Mouse (Mus musculus) limb, embryonic 13.5 days (tissue): ENCODE measurements around the gene Rad23b. TPM values are rescaled to one million over a fixed set of nuclear protein-coding genes. Genes with fewer than 3 reads are reported as not detected.
"Not testable (repeated sequence)": the region's sequence is repeated elsewhere in the genome, so short reads cannot be mapped to it uniquely, and the experiment has no call there.

Experiments used
- ATAC-seq: fragments of 200-750 bp; cut with Nextera tagmentation; 2 replicates; pipeline ENCODE4 v1.8.0; 2017; ENCODE audit warnings: low read depth, moderate number of reproducible peaks, moderate TSS enrichment; ENCODE audit not compliant: low FRiP score
- H3K27ac ChIP-seq: fragments of 300-500 bp; sonication (generic); 2 replicates; pipeline ENCODE4 v1.5.1; 2015; ENCODE audit warnings: inconsistent platforms, mild to moderate bottlenecking, moderate library complexity
- H3K27me3 ChIP-seq: fragments of 300-500 bp; sonication (generic); 2 replicates; pipeline ENCODE4 v1.6.1; 2015; ENCODE audit warnings: mild to moderate bottlenecking, inconsistent platforms
- H3K36me3 ChIP-seq: fragments of 300-500 bp; sonication (generic); 2 replicates; pipeline ENCODE4 v1.6.1; 2015; ENCODE audit warnings: inconsistent platforms, mild to moderate bottlenecking, moderate library complexity
- H3K4me1 ChIP-seq: fragments of 300-500 bp; sonication (generic); 2 replicates; pipeline ENCODE4 v1.6.1; 2015; ENCODE audit warnings: inconsistent platforms
- H3K4me2 ChIP-seq: fragments of 300-500 bp; sonication (generic); replicated peaks from 2 replicates; pipeline ENCODE4 v1.6.1; 2015; ENCODE audit warnings: inconsistent platforms, mild to moderate bottlenecking, moderate library complexity
- H3K4me3 ChIP-seq: fragments of 300-500 bp; sonication (generic); 2 replicates; pipeline ENCODE4 v1.5.1; 2015; ENCODE audit warnings: moderate library complexity, mild to moderate bottlenecking, inconsistent platforms
- H3K9ac ChIP-seq: fragments of 300-500 bp; sonication (generic); 2 replicates; pipeline ENCODE4 v1.6.1; 2015; ENCODE audit warnings: mild to moderate bottlenecking, inconsistent platforms
- H3K9me3 ChIP-seq: fragments of 300-500 bp; sonication (generic); 2 replicates; pipeline ENCODE4 v1.6.1; 2016; ENCODE audit warnings: inconsistent platforms
- WGBS: fragments of 180-500 bp; shearing (Covaris S2); methylation state at CpG from one replicate; pipeline ENCODE4 v1.1.7; 2015; 5-methylcytosine and 5-hydroxymethylcytosine counted together
- polyA plus RNA-seq: library from polyadenylated mRNA; unstranded; fragments of >200 nt; fragmentation: Nextera tagmentation; extraction: Ambion mirVana; gene quantifications from 2 replicates; pipeline ENCODE4 v1.2.1, GENCODE M21; 2015

The Rad23b gene
- polyA plus RNA-seq, result 79.1 and 90.8 TPM in 2 replicates

DNA sequence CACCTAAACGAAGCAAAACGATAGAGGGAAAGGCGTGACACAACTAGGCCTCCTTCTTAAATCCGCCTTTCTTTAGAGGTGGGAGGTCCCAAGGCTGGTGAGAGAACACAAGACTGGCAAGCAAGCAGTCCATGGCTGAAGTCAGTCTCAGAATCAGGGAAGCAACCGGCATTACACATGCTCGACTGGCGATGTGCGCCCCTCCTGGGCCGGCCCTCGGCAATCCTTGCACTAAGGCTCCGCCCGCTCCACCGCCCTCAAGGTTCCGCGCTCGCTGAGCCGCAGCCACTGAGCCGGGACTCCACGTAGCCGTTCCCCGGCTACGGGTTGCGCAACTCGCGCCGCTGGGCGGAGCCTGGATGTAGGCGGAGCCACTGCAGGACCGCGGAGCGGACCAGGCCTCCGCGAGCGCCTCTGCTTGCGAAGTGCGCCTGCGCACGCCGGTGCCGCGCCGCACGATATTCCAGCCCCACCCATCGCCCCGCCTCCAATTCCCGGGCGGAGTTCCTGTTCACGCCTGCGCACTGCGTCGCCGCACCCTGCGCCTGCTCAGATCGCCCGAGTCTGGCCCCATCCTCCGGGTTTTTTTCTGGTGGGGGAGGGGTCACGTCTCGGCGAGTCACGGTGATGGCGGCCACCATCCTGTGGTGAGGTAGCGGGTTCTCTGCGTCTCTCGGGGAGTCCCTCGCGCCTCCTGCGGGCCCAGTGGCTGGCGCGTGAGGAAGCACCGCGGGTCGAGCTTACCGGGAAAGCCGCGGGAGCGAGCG, at the start of gene Rad23b:
Gene Rad23b (plus strand): TSS at position 592 of the 767 bp plus-strand sequence.
- Histone ChIP-seq H3K27ac (peak within 1 kb of the TSS; percentile 90), H3K4me3 (peak within 1 kb of the TSS; percentile 99), H3K9me3 (no peaks in the 10 kb centered on the region), H3K4me1 (peaks cover 23% of the 10 kb centered on the region), H3K36me3 (no peaks in the 10 kb centered on the region), H3K27me3 (no peaks in the 10 kb centered on the region), H3K9ac (peak within 1 kb of the TSS; percentile 95), H3K4me2 (peak within 1 kb of the TSS; percentile 76)
- under 1% methylated on average over 77 of the region's 77 CpGs for WGBS
- peak; percentile 96 for ATAC-seq

DNA sequence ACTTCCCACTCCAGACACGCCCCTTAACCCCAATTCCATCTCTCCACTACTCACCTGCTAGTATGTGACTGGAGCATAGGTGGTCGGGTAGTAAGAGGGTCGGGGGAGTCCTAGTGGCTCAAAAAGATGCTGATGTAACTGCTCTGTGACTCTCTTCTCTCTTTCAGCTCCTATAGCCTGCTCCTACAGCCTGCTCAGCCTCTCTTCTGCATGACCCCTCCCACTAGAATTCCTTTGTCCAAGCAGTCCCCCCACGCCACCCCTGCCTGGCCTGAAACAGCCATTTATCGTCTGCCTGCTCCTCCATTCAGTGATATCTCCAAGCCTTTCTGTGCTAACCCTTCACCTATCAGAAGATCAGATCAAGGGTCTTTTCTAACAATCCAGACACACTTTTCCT, 45.7 kb upstream of the Rad23b start:
- Histone ChIP-seq H3K9me3 (0 out of 2 replicates have a peak, but pooled peaks cover 15% of the 10 kb centered on the region), H3K36me3 (no peaks in the 10 kb centered on the region), H3K27me3 (no peaks in the 10 kb centered on the region), H3K9ac (no peak overlapping the region), H3K4me1 (no peaks in the 10 kb centered on the region), H3K4me2 (no peak overlapping the region), H3K27ac (no peak overlapping the region), H3K4me3 (no peak overlapping the region)
- WGBS, result 73% methylated on average over 5 of the region's 5 CpGs
- no peak for ATAC-seq

DNA sequence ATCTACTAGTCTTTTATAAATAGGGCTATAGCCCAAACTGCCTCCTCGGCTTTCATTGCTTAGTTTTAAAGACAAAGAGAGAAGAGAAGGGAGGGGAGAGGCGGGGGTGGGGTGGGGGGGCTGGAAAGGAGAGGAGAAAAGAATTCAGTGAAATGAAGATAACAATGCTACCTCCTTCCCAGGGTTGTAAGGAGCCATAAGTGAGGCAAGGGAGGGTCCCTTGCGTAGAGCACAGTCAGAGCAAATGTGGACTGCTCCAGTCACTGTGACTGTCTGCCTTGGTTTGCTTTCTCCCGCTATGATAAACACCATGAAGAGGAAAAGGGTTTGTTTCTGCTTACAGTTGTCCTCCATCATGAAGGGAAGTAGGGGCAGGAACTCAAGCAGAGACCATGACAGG, 43.2 kb upstream of the Rad23b start:
- no peak overlapping the region for H3K9ac ChIP-seq
- WGBS, result 72% methylated on average over 4 of the region's 4 CpGs

DNA sequence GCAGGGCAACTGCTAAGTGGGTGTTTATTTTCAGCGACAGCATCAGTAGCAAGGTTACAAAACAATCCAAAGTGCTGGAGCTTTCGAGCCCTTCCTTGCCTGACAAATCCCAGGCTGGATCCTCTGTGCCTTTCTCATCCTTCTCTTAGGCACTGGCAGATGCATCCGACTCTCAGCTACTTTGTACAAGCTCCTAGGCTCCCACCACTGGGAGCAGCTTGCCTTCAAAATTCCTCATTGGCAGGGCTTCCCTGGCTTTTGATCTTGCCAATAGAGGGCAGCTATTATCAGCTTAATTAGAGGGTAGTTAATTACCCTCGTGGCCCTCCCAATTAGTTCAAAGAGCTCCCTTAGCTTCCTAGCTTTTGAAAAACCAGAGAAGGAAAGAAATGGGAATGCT, 33.1 kb upstream of the Rad23b start:
- no peak overlapping the region for H3K27ac ChIP-seq
- no peaks in the 10 kb centered on the region for H3K9me3 ChIP-seq
- ATAC-seq, result no peak
- no peaks in the 10 kb centered on the region for H3K36me3 ChIP-seq
- no peak overlapping the region for H3K4me3 ChIP-seq
- no peak overlapping the region for H3K9ac ChIP-seq
- H3K27me3 ChIP-seq, result no peaks in the 10 kb centered on the region
- H3K4me1 ChIP-seq, result no peaks in the 10 kb centered on the region
- H3K4me2 ChIP-seq, result no peak overlapping the region
- WGBS, result 16% methylated on average over 4 of the region's 4 CpGs

More for the DNA sequence above, 43.2 kb upstream of the Rad23b start:
- ATAC-seq, result no peak
- H3K27ac ChIP-seq, result no peak overlapping the region
- H3K4me3 ChIP-seq, result no peak overlapping the region
- no peak overlapping the region for H3K4me2 ChIP-seq
- H3K36me3 ChIP-seq, result no peaks in the 10 kb centered on the region
- H3K4me1 ChIP-seq, result no peaks in the 10 kb centered on the region
- 0 out of 2 replicates have a peak, but pooled peaks cover 15% of the 10 kb centered on the region for H3K9me3 ChIP-seq
- H3K27me3 ChIP-seq, result no peaks in the 10 kb centered on the region

DNA sequence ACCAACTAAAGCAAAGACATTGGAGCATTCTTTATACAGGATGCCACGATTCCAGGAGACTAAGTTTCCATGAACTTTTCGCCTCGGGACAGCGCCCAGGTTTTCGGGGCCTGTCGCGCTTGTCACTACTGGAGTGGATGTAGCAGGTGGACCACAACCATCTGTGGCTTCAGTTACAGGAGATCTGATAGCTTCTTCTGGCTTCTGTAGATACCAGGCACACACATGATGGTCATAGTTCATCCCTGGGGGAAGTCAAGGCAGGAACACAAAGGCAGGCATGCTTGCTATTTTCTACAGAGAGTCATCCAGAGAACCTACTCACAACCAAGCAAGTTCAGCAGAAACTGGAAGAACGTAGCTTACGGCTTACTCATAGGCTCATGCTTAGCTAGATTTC, 31.5 kb upstream of the Rad23b start:
- H3K4me1 ChIP-seq, H3K27ac ChIP-seq, H3K36me3 ChIP-seq, H3K9ac ChIP-seq, H3K27me3 ChIP-seq, H3K4me3 ChIP-seq, H3K9me3 ChIP-seq, H3K4me2 ChIP-seq, ATAC-seq: not testable (repeated sequence)
- WGBS, result 91% methylated on average over 9 of the region's 9 CpGs

DNA sequence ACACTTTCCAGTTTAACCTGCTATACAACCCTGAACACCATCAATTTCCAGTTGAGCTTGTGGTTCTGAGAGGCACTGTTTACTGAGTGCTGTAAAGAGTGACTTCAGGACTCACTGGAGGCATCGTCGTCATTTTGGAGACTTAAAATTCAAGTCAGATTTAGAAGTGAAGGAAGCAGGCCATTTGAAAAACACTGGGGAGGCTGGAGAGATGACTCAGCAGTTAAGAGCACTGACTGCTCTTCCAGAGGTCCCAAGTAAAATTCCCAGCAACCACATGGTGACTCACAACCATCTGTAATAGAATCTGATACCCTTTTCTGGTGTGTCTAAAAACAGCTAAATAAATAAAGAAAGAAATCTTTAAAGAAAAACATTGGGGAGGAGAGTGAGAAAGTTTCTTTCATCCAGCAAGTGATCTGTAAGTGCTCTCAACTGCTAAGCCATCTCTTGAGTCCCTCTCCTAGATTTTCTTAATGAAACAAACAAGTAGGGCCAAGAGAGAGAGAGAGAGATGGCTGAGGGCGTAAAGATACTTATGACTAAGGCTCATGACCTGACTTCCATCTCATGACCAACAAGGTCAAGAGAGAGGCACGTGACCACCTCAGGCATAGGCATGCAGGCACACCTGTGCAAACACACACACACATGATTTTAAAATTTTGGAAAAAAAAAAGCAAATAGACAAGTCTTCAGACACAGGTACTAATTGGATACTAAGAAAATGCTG, 23.9 kb upstream of the Rad23b start:
- ATAC-seq, result no peak
- no peaks in the 10 kb centered on the region for H3K27me3 ChIP-seq
- no peaks in the 10 kb centered on the region for H3K36me3 ChIP-seq
- no peaks in the 10 kb centered on the region for H3K9me3 ChIP-seq
- no peak overlapping the region for H3K9ac ChIP-seq
- WGBS, result 59% methylated on average over 4 of the region's 4 CpGs
- no peak overlapping the region for H3K27ac ChIP-seq
- H3K4me3 ChIP-seq, result no peak overlapping the region
- no peaks in the 10 kb centered on the region for H3K4me1 ChIP-seq
- H3K4me2 ChIP-seq, result no peak overlapping the region

DNA sequence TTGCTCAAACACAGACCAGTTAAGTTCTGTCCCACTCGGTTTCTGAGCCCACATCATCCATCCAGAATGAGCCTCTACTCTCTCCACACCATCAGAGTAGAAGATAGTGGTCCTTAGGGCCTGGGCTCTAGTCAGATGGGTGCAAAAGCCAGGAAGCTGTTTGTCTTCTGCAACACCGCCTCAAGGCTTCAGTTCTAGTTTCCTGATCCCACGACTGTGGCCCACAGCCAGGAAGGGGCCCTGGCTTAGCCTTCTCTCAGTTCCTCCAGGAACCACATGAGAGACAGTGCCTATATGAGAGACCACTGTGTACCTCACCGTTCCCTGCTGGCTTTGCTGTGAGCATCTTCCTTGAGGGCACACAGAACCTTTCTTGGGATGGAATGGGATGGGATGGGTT, 22.3 kb upstream of the Rad23b start:
- Histone ChIP-seq H3K4me1 (no peaks in the 10 kb centered on the region), H3K9ac (no peak overlapping the region), H3K27ac (no peak overlapping the region), H3K9me3 (no peaks in the 10 kb centered on the region), H3K4me3 (no peak overlapping the region), H3K4me2 (no peak overlapping the region), H3K27me3 (no peaks in the 10 kb centered on the region), H3K36me3 (no peaks in the 10 kb centered on the region)
- 77% methylated on average over 4 of the region's 4 CpGs for WGBS
- no peak for ATAC-seq

DNA sequence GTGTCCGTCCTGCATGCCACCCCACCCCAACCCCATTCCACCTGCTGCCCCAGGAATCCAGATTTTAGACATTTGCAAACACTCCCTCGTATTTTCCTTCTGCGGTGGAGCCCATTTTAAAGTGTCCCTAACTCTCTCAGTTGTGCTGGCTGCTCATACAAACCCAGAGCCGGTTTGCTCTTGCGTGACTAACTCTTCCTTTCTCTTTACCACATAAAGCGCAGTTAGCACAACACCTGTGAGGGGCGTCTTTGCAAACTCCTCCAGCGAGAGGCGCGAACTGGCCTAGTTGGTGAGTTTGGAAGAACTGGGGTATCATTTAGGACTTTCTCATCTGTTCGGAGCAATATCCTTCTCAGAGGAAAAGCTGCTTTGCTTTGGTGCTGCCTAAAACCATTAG, 21.4 kb upstream of the Rad23b start:
- no peaks in the 10 kb centered on the region for H3K9me3 ChIP-seq
- ATAC-seq, result no peak

DNA sequence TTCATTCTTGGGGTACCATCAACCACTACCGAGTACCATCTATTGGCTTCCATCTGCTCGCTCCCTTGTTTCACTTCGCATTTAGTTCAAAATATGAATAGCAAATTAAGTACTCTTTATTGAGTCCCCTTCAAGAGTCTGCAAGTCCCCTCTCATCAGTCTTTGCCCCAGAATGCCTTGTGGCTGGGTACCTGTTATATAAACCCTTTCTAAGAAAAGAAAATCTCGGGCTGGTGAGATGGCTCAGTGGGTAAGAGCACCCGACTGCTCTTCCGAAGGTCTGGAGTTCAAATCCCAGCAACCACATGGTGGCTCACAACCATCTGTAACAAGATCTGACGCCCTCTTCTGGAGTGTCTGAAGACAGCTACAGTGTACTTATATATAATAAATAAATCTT, 20.9 kb upstream of the Rad23b start:
- WGBS, result 92% methylated on average over 7 of the region's 7 CpGs
- not testable (repeated sequence) for H3K36me3 ChIP-seq, H3K27ac ChIP-seq, H3K9me3 ChIP-seq, H3K4me1 ChIP-seq, H3K4me2 ChIP-seq, H3K9ac ChIP-seq, H3K27me3 ChIP-seq, ATAC-seq, H3K4me3 ChIP-seq

More for the DNA sequence above, 21.4 kb upstream of the Rad23b start:
- H3K9ac ChIP-seq, result no peak overlapping the region
- no peak overlapping the region for H3K4me3 ChIP-seq
- no peaks in the 10 kb centered on the region for H3K36me3 ChIP-seq
- 87% methylated on average over 11 of the region's 11 CpGs for WGBS
- no peak overlapping the region for H3K4me2 ChIP-seq
- no peak overlapping the region for H3K27ac ChIP-seq
- H3K4me1 ChIP-seq, result no peaks in the 10 kb centered on the region
- no peaks in the 10 kb centered on the region for H3K27me3 ChIP-seq

DNA sequence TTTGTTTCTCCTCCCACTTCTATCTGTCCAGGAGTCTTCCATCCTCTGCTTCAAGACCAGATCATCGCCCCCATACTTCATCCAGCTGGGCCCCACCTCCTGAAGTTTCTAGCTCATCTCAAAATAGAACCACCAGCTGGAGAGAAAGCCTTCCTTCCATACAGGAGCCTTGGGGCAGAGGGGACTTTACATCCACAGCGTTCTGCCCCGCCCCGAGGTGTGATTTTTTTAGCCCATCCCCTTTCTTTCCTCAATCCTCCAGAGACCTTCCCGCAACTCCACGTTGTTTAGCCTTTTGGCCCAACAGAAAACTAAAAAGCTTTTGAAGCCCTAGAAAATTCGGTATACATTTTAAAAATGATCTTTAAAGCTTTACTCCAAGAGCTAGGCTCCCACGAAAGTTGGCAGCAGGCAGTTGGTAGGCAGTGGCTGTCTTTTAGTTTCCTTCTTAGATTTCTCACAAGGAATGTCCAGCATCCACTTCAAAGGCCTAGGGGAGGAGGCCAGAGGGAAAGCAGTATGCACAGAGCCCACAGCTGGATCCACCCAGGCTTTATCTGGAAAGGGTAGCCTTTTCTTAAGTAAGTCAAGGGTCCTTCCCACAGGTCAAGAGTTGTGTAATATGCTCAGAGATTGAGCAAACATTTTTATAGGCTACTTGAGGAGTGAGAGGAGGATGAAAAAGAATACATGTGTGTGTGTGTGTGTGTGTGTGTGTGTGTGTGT, 20.1 kb upstream of the Rad23b start:
- no peak for ATAC-seq
- Histone ChIP-seq H3K9ac (no peak overlapping the region), H3K36me3 (no peaks in the 10 kb centered on the region), H3K27me3 (no peaks in the 10 kb centered on the region), H3K4me2 (no peak overlapping the region), H3K27ac (no peak overlapping the region), H3K4me1 (no peaks in the 10 kb centered on the region), H3K9me3 (no peaks in the 10 kb centered on the region), H3K4me3 (no peak overlapping the region)
- 62% methylated on average over 8 of the region's 8 CpGs for WGBS

DNA sequence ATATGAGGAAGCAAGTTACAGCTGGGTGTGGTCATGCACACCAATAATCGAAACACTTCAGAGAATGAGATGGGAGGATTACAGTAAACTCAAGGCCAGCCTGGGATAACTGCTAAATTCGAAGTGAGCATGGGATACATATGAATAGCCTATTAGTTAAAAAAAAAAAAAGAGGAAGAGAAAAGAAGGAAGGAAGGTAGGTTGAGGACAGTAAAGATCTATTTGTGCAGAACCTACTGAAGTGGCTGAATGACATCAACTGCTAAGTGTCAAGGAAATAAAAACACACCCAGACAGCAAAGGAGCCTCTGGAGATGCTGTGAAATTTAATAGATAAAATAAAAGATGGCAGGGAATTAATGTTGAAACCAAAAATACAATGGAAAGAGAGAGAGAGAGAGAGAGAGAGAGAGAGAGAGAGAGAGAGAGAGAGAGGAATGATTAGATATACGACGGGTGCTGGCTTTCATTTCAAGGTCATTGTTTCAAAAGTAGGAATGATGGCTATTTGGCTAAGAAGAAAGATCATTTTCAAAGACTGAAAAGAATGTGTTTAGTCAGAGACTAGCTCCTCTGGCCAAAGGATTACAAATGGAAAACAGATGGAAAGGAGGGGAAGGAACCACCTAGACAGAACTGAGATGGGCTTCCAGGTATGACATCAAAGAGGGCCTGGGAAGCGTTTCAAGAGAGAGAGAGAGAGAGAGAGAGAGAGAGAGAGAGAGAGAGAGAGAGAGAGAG, 14.6 kb upstream of the Rad23b start:
- Histone ChIP-seq H3K27ac (no peak overlapping the region), H3K9me3 (no peaks in the 10 kb centered on the region), H3K4me2 (no peak overlapping the region), H3K4me3 (no peak overlapping the region), H3K9ac (no peak overlapping the region), H3K27me3 (no peaks in the 10 kb centered on the region), H3K4me1 (no peaks in the 10 kb centered on the region), H3K36me3 (no peaks in the 10 kb centered on the region)
- 66% methylated on average over 5 of the region's 5 CpGs for WGBS
- ATAC-seq, result no peak
